Mouse (Mus musculus): ENCODE results near the gene Dyrk1b. TPM values are rescaled to one million over a fixed set of nuclear protein-coding genes. Genes with fewer than 3 reads are reported as not detected.
"Not testable (repeated sequence)": the region's sequence is repeated elsewhere in the genome, so short reads cannot be mapped to it uniquely, and the experiment has no call there.

Dyrk1b gene
- 10 to 100 TPM; 48.1 to 84.1 TPM for total RNA-seq (2021)
- long read RNA-seq, experiment 1, transcript Dyrk1b-202 (11 exons, 2,523 nt): major isoform, 13 of 49 reads
- long read RNA-seq, experiment 1, partial matches to known transcripts: 1 of 49 reads
- long read RNA-seq, experiment 1, other reads (novel, unspliced or antisense): 30 of 49 reads
- long read RNA-seq, experiment 2, transcript Dyrk1b-201 (11 exons, 2,534 nt): minor isoform, 6 of 57 reads
- long read RNA-seq, experiment 2, transcript Dyrk1b-202 (11 exons, 2,523 nt): major isoform, 18 of 57 reads
- long read RNA-seq, experiment 2, partial matches to known transcripts: 17 of 57 reads
- long read RNA-seq, experiment 2, other reads (novel, unspliced or antisense): 14 of 57 reads

DNA sequence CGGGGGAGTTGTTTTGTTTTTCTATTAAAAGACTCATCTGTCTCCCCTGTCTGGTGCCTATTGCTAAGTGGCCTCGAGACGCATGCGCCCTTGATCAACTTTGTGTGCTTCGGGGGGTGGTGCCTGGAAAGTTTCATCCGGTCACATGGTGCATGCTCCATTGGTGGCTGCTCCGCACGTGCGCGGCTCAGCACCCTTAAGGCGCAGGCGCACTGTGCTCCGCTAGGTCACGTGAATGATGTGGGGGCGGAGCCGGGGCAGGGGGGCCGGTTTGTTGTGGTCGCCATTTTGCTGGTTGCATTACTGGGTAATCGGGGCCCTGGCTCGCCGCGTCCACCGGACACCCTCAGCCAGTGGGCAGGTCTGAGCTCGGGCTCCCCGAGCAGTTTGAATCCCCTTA is at the start of gene Dyrk1b:
Gene Dyrk1b, plus strand, starts transcription at position 242 of the 400 bp plus-strand sequence.
- peak; percentile 99 for DNase-seq (ENCODE audit: low spot score)

DNA sequence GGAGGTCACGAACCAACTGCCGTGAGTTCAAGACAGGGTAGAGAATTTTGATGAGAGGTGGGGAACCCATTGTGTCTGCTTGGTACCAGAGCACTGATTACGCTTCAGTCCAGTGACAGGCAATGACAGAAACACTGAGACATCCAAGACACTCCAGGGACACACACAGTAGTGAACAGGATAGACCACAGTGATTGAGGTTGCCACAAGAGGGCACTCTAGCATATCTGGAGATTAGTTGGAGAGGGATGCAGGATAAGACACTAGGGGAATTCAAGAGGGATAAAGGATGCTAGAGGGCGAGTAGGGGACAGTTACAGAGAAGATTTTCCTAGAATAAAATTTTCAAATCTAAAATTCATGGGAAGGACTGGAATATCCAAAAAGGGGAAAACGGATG is 41.7 kb upstream of the Dyrk1b start:
- peak; percentile 10 for DNase-seq (ENCODE audit: low spot score)

DNA sequence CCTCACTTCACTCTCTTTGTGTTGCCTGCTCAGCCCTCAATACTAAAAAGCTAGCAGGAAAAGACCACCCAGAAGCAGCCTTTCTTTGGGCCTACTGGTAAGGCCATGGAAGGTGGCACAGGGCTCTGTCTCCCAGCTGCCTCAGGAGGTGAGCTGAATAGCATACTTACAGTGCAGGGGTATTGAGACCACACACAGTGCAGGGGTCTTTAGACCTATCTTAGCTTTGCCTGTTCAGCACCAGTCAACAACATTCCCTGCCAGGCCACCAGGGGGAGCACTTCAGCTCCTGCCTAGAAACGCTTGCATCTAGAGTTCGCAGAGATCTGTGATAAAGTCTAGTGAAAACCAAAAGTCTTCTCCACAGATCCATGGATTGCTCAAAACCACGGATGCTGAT is 31.0 kb upstream of the Dyrk1b start:
- peak; percentile 66 for DNase-seq (ENCODE audit: low spot score)

DNA sequence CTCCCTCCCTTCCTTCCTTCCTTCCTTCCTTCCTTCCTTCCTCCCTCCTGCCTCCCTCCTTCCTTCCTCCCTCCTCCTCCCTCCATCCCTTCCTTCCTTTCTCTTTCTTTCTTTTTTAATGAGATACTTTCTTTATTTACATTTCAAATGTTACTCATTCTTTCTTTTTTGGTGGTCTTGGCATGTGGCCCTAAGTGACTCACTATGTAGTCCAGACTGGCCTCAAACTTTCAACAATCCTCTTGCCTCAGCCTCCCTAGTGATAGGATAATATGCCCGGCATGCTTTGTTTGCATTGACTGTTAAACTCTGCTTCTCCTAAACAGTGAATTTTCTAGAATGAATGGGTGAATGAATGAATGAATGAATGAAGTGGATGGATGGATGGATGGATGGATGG is 29.4 kb upstream of the Dyrk1b start:
- no peak for DNase-seq (ENCODE audit: low spot score)

DNA sequence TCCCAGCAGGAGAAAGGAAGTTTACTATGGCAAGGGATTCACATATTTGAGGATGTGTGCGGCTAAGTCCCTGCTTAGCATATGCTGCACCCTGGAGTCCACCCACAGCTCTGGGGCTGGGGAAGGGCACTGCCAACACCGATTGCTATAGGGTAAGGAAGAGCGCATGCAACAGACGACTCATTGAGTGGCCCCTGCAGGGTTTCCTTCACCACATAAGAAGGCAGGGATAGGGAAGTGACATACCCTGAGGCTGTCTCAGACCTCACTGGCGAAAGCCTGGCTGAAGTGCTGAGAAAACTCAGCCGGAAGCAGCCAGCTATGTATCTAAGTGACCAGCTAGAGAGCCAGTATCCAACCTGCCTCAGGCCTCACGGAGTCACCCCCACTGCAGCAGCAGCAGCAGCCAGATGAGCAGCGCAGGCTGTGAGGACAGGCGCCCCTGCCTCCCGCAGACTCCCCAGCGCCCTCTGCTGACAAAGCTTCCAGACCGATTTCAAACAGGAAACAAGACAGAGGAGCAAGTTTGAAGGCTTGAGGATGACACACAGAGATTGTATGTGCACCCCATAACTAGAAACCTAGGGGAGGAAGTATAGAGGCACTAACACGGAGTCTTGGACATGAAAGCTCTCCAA is 27.6 kb upstream of the Dyrk1b start:
- no peak for DNase-seq (ENCODE audit: low spot score)

DNA sequence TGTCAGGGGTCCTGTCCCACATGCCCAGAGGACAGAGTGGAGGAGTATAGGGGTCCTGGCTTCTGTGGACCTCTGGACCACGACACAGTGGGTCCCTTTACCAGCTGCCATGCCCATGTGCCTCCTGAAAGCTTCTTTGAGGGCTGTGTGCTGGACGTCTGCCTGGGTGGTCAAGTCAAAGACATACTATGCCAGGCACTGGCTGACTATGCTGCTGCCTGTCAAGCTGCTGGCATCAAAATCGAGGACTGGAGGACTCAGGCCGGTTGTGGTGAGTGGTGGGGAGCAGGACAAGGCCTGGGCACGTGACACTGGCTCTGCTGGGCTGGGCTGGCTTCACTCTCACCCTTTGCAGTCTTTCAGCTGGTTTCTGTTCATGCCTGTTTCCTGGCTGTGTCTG is 25.7 kb upstream of the Dyrk1b start:
- not testable (repeated sequence) for DNase-seq (ENCODE audit: low spot score)

DNA sequence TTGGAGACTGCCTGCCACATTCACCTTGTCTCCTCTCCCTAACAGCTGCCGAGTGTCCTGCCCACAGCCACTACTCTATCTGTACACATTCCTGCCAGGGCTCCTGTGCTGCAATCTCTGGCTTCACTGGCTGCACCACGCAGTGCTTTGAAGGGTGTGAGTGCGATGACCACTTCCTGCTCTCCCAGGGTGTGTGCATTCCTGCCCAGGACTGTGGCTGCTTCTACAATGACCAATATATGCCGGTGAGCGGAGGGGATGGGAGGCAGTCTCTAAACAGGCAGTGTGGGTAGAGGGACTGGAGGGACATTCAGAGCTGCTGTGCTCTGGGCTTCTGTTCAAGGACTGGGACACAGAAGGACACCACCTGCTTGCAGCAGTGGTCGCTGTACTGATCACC is 20.0 kb upstream of the Dyrk1b start:
- DNase-seq (ENCODE audit: low spot score): no peak

DNA sequence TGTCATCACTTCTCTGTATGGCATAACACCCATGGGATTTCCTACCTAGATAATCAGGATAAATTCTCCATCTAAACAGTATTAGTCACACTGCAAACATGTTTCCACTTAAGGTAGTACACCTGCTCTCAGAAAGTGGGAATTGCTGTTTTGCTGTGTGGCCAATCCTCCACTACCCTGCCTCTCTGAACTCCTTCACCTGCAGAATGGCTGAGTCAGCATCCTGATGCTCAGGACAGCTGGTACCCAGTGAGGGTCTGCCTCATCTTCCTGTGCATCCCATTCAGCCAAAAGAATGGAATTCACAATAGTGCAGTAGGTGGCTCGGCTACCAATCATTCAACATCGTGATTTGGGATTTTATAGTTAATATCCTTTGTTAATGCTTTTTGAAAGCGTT is 19.4 kb upstream of the Dyrk1b start:
- no peak for DNase-seq (ENCODE audit: low spot score)

DNA sequence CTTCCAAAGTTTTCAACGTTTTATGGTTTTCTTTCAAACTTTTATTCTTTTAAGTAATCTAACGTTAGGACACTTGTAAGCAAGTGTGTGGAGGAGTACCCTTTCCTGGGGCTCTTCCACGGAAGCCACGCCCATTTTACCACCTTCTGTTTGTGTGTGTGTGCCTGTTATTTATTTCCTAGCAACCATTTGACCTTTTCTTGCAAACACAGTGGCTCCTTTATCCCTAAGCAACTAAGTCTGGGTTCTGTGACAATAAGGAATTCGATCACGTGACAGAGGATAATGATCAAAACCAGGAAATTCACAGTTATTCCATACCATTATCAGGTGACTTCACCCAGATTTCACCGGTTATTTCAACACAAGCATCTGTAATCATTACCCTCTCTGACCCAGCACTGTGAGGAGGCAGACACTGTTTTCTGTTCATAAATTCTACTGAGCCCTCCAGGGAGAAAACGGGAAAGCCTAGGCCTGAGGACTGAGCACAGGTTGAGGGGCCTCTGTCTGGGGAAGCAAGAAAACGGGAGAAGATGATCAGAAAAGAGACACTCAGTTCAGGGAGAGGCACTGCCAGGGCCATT is 18.0 kb upstream of the Dyrk1b start:
- DNase-seq (ENCODE audit: low spot score): no peak

DNA sequence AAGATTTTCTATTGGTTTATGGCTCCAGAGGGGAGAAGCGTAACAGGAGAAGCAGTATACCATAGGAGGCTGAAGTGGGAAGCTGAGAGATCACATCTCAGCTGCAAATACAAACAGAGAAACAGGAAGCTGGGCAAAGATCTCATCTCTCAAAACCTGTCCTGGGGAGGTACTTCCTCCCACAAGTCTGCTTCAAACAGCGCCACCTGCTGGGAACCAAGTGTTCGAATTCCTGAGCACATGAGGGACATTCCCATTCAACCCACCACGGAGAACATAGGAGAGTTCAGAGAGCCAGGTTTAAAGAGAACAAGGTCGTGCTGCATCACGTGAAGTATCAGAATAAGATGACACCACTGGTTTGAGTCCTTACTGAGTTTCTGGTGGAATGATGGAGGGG is 13.9 kb upstream of the Dyrk1b start:
- no peak for DNase-seq (ENCODE audit: low spot score)

DNA sequence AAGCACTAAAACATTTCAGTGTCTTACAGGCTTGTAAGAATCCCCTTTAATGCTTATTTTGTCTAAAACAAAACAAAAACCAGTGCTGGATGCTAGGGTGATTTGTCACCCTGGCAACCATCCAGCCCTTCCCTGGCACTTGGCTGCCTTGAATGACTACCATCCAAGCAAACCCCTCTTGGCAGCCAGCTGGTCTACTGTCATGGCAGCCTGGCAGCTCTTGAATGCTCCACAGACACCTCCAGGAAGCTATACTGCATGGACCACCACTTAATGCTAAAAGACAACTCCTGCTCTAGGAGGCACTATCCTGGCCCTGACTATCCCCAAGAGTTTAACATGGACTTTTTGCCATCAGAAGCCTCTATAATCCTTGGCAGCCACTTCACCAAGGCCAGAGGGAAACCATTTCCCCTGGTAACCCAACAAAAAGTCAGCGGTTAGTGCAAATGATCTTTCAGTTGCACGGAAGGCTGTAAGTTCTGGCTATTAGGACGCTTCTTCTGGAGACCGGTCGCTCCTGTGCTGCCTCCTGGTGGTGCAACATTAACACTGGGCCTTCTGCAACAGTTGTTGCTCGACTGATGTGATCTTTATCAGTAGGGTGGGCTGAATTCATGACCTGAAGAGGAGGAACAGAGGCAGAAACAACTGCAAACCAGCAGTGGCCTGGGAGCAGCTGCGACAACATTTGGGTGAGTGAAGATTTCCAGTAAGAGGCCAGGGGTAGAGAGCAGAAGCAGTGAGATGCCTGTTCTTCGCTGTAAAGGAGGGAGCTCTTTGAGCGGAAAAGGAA is 10.8 kb upstream of the Dyrk1b start:
- DNase-seq (ENCODE audit: low spot score): peak; percentile 48

DNA sequence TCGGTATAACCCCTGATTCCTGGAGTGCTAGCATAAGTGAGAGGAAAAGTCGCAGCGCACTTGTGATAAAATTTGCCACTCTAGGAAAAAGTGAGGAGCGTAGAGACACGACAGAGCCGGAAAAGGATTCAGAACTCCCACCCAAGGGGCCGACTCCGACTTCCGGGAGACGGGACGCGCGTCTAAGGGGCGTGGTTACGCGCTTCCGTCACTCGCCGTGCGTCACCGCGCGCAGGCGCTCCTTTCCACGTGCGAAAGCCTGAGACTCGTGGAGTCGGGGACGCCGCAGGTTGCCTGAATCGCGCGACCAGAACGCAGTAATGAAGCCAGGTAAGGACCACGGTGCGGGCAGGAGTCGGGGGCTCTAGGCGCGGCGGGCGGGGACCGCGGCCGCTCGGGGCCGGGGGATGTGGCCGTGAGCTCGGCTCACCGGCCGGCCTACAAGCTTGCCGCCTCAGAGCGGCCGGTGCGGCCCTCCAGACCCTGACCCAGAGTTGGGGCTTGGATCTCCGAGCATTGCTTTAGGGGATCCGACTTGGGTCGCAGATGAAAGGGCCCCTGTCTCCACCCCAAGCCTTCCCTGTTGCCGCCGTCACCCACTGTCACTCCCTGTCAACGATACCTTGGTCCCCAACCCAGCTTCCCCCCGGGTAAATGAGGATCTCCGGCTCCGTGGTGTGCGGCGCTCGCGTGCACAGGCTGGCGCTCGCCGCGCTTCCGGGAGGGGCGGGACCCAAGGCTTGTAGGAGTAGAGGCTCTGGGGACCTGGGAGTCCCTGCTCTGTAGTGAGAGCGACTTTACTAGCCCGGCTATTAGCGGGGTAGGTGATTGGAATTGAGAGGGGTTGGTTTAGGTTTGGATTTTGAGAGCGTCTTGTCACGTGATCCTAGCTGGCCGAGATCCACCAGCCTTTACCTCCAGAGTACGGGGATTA is 9.5 kb upstream of the Dyrk1b start, which contains the start of gene Fbl:
Gene Fbl, plus strand, starts transcription at position 222 of the 934 bp plus-strand sequence.
- peak; percentile 92 for DNase-seq (ENCODE audit: low spot score)

DNA sequence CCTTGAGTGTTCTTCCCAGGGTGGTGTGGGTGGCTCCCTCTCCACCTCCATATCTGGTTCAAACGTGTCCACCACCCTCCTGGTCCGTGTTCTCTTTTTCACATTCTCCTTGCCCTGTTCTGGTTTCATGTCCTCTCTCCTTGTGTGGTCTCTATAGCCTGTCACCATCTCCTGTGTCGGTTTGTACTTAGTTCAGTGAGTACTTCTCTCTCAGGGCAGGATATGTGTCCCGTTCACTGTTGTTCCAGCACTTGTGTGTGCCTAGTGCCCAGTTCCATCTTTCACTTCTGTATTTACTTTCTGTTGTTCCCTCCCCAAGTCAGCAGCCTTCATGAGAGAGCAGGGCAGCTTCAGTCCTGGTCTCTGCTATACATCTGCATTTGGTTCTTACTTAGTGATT is 3.9 kb upstream of the Dyrk1b start:
- no peak for DNase-seq (ENCODE audit: low spot score)

DNA sequence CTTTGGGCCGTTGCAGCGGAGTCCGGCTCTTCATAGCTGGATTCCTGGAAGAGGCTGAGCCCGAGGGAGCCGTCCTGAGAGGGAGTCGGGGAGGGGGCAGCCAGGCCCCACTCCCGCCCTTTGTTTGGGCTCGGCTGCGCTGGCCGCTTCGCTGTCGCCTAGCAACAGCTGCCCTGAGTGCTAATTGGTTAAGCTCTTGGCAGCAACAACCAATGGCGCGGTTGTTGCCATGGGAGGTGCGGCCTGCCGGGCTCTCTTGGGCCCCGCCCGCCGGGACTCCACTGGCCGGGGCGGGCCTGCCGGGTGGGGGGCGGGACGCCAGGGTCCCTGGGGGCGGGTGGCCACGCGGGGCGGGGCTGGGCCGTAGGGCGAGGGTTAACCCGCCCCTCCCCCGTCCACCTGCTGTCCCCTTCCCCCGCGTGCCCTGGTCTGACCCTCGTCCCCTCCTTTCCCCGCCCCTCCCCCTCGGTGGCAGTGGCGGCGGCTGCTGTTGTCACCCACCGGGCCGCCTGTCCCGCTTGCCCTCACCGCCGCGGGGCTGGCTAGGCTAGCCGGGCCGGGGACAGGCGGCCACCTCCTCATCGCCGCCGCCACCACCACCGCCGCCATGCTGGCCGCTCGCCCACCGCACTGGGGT is 590 bp downstream of the Dyrk1b start:
- DNase-seq (ENCODE audit: low spot score): peak; percentile 95

DNA sequence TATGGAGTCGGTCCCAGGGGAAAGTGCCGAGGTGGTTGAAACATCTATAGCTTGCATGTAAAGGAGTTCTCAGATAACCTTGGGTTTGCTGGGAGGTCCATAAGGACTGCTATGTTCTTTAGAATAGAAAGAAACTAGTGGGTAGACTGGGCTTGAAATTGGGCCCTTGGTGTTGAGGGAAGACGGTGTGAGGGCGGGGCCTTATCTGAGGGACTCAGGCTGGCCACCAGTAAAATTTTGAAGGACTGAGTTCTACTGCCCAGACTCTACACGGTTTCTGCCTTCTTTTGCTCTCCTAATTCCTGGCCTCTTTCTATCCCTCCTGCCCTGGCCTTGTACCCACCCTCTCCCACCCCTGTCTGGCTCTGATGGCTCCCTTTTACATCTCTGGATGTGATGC is 1.6 kb downstream of the Dyrk1b start:
- no peak for DNase-seq (ENCODE audit: low spot score)

DNA sequence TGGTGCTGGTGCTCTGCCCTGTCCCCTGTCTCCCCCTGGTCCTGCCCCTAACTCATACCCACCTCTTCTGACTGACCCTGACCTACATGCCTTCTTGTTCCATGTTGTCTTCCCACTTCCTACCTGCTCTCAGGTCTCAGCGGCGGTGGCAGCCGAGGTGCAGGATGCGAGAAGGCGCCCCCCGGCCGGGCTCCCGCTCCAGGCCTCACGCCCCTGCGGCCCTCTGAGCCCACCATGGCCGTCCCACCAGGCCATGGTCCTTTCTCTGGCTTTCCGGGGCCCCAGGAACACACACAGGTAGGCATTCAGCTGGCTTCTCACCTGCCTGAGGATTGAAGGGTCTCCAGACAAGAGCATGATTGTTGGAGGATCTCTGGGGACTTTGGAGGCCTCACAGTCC is 2.1 kb downstream of the Dyrk1b start:
- no peak for DNase-seq (ENCODE audit: low spot score)

DNA sequence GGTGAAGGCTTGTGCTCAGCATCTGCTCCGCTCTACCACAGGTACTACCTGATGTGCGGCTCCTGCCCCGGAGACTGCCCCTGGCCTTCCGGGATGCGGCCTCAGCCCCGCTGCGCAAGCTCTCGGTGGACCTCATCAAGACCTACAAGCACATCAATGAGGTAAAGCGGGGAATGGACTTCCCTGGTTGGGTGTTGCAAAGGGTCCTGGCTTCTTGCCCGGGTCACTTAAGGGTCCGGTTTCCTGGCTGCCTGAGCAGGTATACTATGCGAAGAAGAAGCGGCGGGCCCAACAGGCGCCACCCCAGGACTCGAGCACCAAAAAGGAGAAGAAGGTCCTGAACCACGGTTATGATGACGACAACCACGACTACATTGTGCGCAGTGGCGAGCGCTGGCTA is 3.1 kb downstream of the Dyrk1b start:
- DNase-seq (ENCODE audit: low spot score): peak; percentile 34

DNA sequence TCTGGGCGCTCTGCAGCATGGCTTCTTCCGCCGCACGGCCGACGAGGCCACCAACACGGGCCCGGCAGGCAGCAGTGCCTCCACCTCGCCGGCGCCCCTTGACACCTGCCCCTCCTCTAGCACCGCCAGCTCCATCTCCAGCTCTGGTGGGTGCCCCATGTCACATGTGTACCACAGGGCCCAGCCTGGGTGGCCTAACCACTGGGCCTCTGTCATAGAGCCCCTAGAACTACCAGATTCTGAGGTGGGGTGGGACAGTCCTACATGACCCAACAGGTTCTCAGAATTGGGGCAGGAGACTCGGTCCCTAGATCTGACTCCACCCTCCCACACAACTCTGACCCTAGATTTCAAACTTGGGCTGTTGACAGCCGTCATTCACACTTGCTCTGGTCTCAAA is 6.6 kb downstream of the Dyrk1b start:
- DNase-seq (ENCODE audit: low spot score): no peak

DNA sequence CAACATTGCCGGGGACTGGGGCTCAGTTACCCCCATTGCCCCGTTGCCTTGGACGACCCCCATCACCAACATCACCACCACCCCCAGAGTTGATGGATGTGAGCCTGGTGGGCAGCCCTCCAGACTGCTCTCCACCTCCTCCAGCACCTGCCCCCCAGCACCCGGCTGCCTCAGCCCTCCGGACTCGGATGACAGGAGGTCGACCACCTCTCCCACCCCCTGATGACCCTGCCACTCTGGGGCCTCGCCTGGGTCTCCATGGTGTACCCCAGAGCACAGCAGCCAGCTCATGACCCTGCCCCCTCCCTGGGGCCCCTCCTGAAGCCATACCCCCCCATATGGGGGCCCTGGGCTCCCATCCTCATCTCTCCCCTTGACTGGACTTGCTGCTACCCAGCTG is 7.4 kb downstream of the Dyrk1b start:
- DNase-seq (ENCODE audit: low spot score): no peak

DNA sequence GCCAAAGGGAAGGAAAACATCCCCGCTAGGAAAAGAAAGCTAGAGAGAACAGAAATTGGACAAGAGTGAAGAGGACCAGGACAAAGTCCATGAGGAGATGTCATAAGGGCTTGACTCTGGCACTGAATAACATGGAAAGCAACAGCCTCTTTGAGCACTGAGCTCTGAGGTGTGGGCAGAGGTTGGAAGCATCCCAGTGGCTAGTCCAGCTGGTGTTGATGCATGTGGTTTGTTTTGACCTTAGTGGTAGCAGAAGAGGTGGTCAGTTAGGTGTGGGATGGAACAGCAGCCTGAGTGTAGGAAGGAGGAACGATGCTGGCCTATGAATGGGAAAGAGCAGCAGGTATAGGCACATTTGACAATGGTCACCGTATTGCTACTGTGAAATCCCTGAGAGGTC is 12.2 kb downstream of the Dyrk1b start:
- DNase-seq (ENCODE audit: low spot score): no peak
